In genomic region chr15:89521951-89522350, GRCm38 (mm10) we compare ENCODE assay signal across 21 mouse cellular contexts. TPM values are rescaled to one million over a fixed set of nuclear protein-coding genes. Genes with fewer than 3 reads are reported as not detected.
DNase-seq lines count a peak whose midpoint lies in the region; ATAC-seq and TF ChIP-seq lines count a peak whose summit lies in the region.
"Had no signal": no experiment of that assay in that cellular context is flagged by ENCODE, and none has a peak within 500 bp of the region (broad histone marks: within the 10 kb centered on the region; RNA-seq: fewer than 3 reads in every experiment).

No protein-coding gene starts in this region.

- 84% methylated on average over 7 of the region's 7 CpGs for WGBS in midbrain, embryonic 11.5 days
- WGBS in midbrain, embryonic 13.5 days: 85% methylated on average over 7 of the region's 7 CpGs
- 64% methylated on average over 7 of the region's 7 CpGs for WGBS in limb, embryonic 11.5 days
- 82% methylated on average over 7 of the region's 7 CpGs for WGBS in stomach, postnatal 0 days

- no peak overlapping the region for H3K9ac ChIP-seq in midbrain, embryonic 11.5 days (ENCODE audit: low read length)
- no peak overlapping the region for H3K9ac ChIP-seq in midbrain, embryonic 13.5 days (replicated peaks)
- 0 out of 2 replicates have a peak overlapping the region, but pooled peaks have one; percentile 3 for H3K9ac ChIP-seq in limb, embryonic 11.5 days (ENCODE audit: low read length)
- H3K9ac ChIP-seq in stomach, postnatal 0 days (ENCODE audit: low read length): no peak overlapping the region
- H3K9ac ChIP-seq: embryonic facial prominence, embryonic 13.5 days; forebrain, embryonic 12.5 days; heart, embryonic 13.5 days; hindbrain, embryonic 14.5 days; intestine, embryonic 15.5 days had no signal

- DNase-seq in cerebellum, adult 11 months: peak; percentile 55
- no peak for DNase-seq in cerebellum, postnatal 4 days (ENCODE audit: low spot score in 2 of 2)
- DNase-seq in midbrain, embryonic 11.5 days (ENCODE audit: low spot score, missing footprints): peak; percentile 21
- peak; percentile 87 for DNase-seq in cerebellum, adult 9-10 months
- DNase-seq in limb, embryonic 11.5 days (ENCODE audit: low spot score): no peak
- no peak for DNase-seq in stomach, postnatal 0 days (ENCODE audit: low spot score)
- DNase-seq: adrenal gland, postnatal 14 days; gastrocnemius, postnatal 14 days; heart, postnatal 4 days; kidney, adult 18-20 months had no signal

- no peaks in the 10 kb centered on the region for H3K9me3 ChIP-seq in midbrain, embryonic 11.5 days (ENCODE audit: control insufficient read depth, low read length)
- no peaks in the 10 kb centered on the region for H3K9me3 ChIP-seq in midbrain, embryonic 13.5 days
- H3K9me3 ChIP-seq in limb, embryonic 11.5 days (ENCODE audit: control insufficient read depth, low read length): no peaks in the 10 kb centered on the region
- H3K9me3 ChIP-seq in stomach, postnatal 0 days (ENCODE audit: control insufficient read depth, low read length): no peaks in the 10 kb centered on the region
- H3K9me3 ChIP-seq: embryonic facial prominence, embryonic 13.5 days; forebrain, embryonic 12.5 days; heart, embryonic 13.5 days; intestine, embryonic 15.5 days had no signal

- peaks cover 6% of the 10 kb centered on the region for H3K4me1 ChIP-seq in midbrain, embryonic 11.5 days (ENCODE audit: control insufficient read depth, insufficient read depth, low read length)
- peaks cover 16% of the 10 kb centered on the region for H3K4me1 ChIP-seq in midbrain, embryonic 13.5 days (replicated peaks)
- H3K4me1 ChIP-seq in limb, embryonic 11.5 days (ENCODE audit: control insufficient read depth, insufficient read depth, low read length): 0 out of 2 replicates have a peak, but pooled peaks cover 4% of the 10 kb centered on the region
- no peaks in the 10 kb centered on the region for H3K4me1 ChIP-seq in stomach, postnatal 0 days (replicated peaks; ENCODE audit: control insufficient read depth, insufficient read depth)

- H3K27ac ChIP-seq in midbrain, embryonic 11.5 days (ENCODE audit: low read depth, low read length): no peak overlapping the region
- no peak overlapping the region for H3K27ac ChIP-seq in midbrain, embryonic 13.5 days
- H3K27ac ChIP-seq in limb, embryonic 11.5 days (replicated peaks; ENCODE audit: low read depth, low read length): no peak overlapping the region
- H3K27ac ChIP-seq in stomach, postnatal 0 days (replicated peaks): no peak overlapping the region
- H3K27ac ChIP-seq: embryonic facial prominence, embryonic 13.5 days; forebrain, embryonic 12.5 days; heart, embryonic 13.5 days; hindbrain, embryonic 14.5 days; intestine, embryonic 15.5 days had no signal

- no peaks in the 10 kb centered on the region for H3K36me3 ChIP-seq in midbrain, embryonic 11.5 days (ENCODE audit: control insufficient read depth, insufficient read depth, low read length)
- H3K36me3 ChIP-seq in midbrain, embryonic 13.5 days: peaks cover 6% of the 10 kb centered on the region; the same call in 1 of the 2 replicates
- H3K36me3 ChIP-seq in limb, embryonic 11.5 days (ENCODE audit: control insufficient read depth, insufficient read depth, low read length): no peaks in the 10 kb centered on the region
- H3K36me3 ChIP-seq in stomach, postnatal 0 days (ENCODE audit: control insufficient read depth, insufficient read depth, low read length): no peaks in the 10 kb centered on the region
- H3K36me3 ChIP-seq: forebrain, embryonic 12.5 days; intestine, embryonic 15.5 days had no signal

- no peak for TF ChIP-seq EP300 in stomach, postnatal 0 days (optimal IDR thresholded peaks at IDR 0.05)

- no peak overlapping the region for H3K4me2 ChIP-seq in midbrain, embryonic 11.5 days
- H3K4me2 ChIP-seq in midbrain, embryonic 13.5 days (replicated peaks): no peak overlapping the region
- no peak overlapping the region for H3K4me2 ChIP-seq in limb, embryonic 11.5 days (ENCODE audit: low read depth, severe bottlenecking)
- H3K4me2 ChIP-seq in stomach, postnatal 0 days (replicated peaks; ENCODE audit: low read depth): no peak overlapping the region
- H3K4me2 ChIP-seq: embryonic facial prominence, embryonic 13.5 days; forebrain, embryonic 12.5 days; heart, embryonic 13.5 days; hindbrain, embryonic 14.5 days; intestine, embryonic 15.5 days had no signal

- H3K4me3 ChIP-seq in midbrain, embryonic 11.5 days (ENCODE audit: low read depth, low read length): no peak overlapping the region
- no peak overlapping the region for H3K4me3 ChIP-seq in midbrain, embryonic 13.5 days (replicated peaks)
- H3K4me3 ChIP-seq in limb, embryonic 11.5 days (ENCODE audit: low read depth, low read length): no peak overlapping the region
- no peak overlapping the region for H3K4me3 ChIP-seq in stomach, postnatal 0 days (ENCODE audit: low read depth, low read length)
- H3K4me3 ChIP-seq: embryonic facial prominence, embryonic 13.5 days; forebrain, embryonic 12.5 days; heart, embryonic 13.5 days; intestine, embryonic 15.5 days had no signal

- no peak for ATAC-seq in midbrain, embryonic 11.5 days (ENCODE audit: low FRiP score)
- ATAC-seq in midbrain, embryonic 13.5 days: no peak
- ATAC-seq in limb, embryonic 11.5 days (ENCODE audit: insufficient number of reproducible peaks, low FRiP score, low TSS enrichment, low read depth): no peak
- no peak for ATAC-seq in CD4-positive, CD25-positive, alpha-beta regulatory T cell, adult 4 months
- no peak for ATAC-seq in stomach, postnatal 0 days (ENCODE audit: low FRiP score, low TSS enrichment)
- ATAC-seq: activated CD4-positive, CD25-positive, alpha-beta regulatory T cell, adult 4 months; forebrain, embryonic 16.5 days; intestine, embryonic 15.5 days; Patski had no signal

- TF ChIP-seq CTCF in stomach, postnatal 0 days (IDR thresholded peaks at IDR 0.05; ENCODE audit: low read depth): no peak

- H3K27me3 ChIP-seq in midbrain, embryonic 11.5 days (ENCODE audit: control insufficient read depth, insufficient read depth, low read length): peaks cover 25% of the 10 kb centered on the region
- peaks cover 38% of the 10 kb centered on the region for H3K27me3 ChIP-seq in midbrain, embryonic 13.5 days
- H3K27me3 ChIP-seq in limb, embryonic 11.5 days (ENCODE audit: control insufficient read depth, insufficient read depth, low read length): peaks cover 20% of the 10 kb centered on the region
- H3K27me3 ChIP-seq in stomach, postnatal 0 days (ENCODE audit: control insufficient read depth, insufficient read depth, low read length): peaks cover 4% of the 10 kb centered on the region; the same call in 1 of the 2 replicates

RNA-seq across cellular contexts. Expression of gene Shank3, which starts 22.5 kb away (rescaled TPM):
- 2.2 TPM in 2 replicates for polyA plus RNA-seq in midbrain, embryonic 11.5 days (2014; fragmentation: Nextera tagmentation; extraction: Ambion mirVana)
- polyA plus RNA-seq in midbrain, embryonic 13.5 days (2015; fragmentation: Nextera tagmentation; extraction: Ambion mirVana): 13.3 and 14.8 TPM in 2 replicates
- polyA plus RNA-seq in limb, embryonic 11.5 days (2014; fragmentation: Nextera tagmentation; extraction: Ambion mirVana): 1.9 and 2.5 TPM in 2 replicates
- polyA plus RNA-seq in CD4-positive, CD25-positive, alpha-beta regulatory T cell, adult 4 months (2017; shearing (Covaris generic)): not detected
- polyA plus RNA-seq in stomach, postnatal 0 days (2015; fragmentation: Nextera tagmentation; extraction: Ambion mirVana): 0.35 and 0.40 TPM in 2 replicates
- polyA plus RNA-seq: activated CD4-positive, CD25-positive, alpha-beta regulatory T cell, adult 4 months had no signal

RNA-seq across cellular contexts. Expression of gene Arsa, which starts 44.7 kb away (rescaled TPM):
- polyA plus RNA-seq in midbrain, embryonic 11.5 days (2014; fragmentation: Nextera tagmentation; extraction: Ambion mirVana): 7.4 and 9.4 TPM in 2 replicates
- 16.7 and 17.6 TPM in 2 replicates for polyA plus RNA-seq in midbrain, embryonic 13.5 days (2015; fragmentation: Nextera tagmentation; extraction: Ambion mirVana)
- polyA plus RNA-seq in limb, embryonic 11.5 days (2014; fragmentation: Nextera tagmentation; extraction: Ambion mirVana): 7.6 and 8.4 TPM in 2 replicates
- polyA plus RNA-seq in CD4-positive, CD25-positive, alpha-beta regulatory T cell, adult 4 months (2017; shearing (Covaris generic)): 10 to 100 TPM; 10.2 to 12.6 TPM
- 10.3 and 11.1 TPM in 2 replicates for polyA plus RNA-seq in stomach, postnatal 0 days (2015; fragmentation: Nextera tagmentation; extraction: Ambion mirVana)

RNA-seq across cellular contexts. Expression of gene Acr, which starts 46.2 kb away (rescaled TPM):
- polyA plus RNA-seq in midbrain, embryonic 11.5 days (2014; fragmentation: Nextera tagmentation; extraction: Ambion mirVana): 0.42 and 0.43 TPM in 2 replicates
- 2.5 and 2.6 TPM in 2 replicates for polyA plus RNA-seq in midbrain, embryonic 13.5 days (2015; fragmentation: Nextera tagmentation; extraction: Ambion mirVana)
- polyA plus RNA-seq in limb, embryonic 11.5 days (2014; fragmentation: Nextera tagmentation; extraction: Ambion mirVana): 0.17 TPM in 1 of 2 replicates, not detected in the other
- not detected for polyA plus RNA-seq in CD4-positive, CD25-positive, alpha-beta regulatory T cell, adult 4 months (2017; shearing (Covaris generic))
- 0.08 TPM in 1 of 2 replicates, not detected in the other for polyA plus RNA-seq in stomach, postnatal 0 days (2015; fragmentation: Nextera tagmentation; extraction: Ambion mirVana)
- polyA plus RNA-seq: activated CD4-positive, CD25-positive, alpha-beta regulatory T cell, adult 4 months; C2C12; intestine, embryonic 15.5 days; Patski had no signal

Comparison
In these comparisons a context has a peak if more than half of its experiments do, and no peak if none do; other contexts are left out.
1. DNase-seq: peak in cerebellum, adult 11 months (single experiment), midbrain, embryonic 11.5 days (single experiment) and cerebellum, adult 9-10 months (single experiment); none in cerebellum, postnatal 4 days (0 of 2), limb, embryonic 11.5 days (single experiment) and stomach, postnatal 0 days (single experiment).